Mouse (Mus musculus): ENCODE results near the gene Mad2l2.
"Not testable (repeated sequence)": the region's sequence is repeated elsewhere in the genome, so short reads cannot be mapped to it uniquely, and the experiment has no call there.

Mad2l2 gene

GRCm38 (mm10) chr4:148108565-148109100 lies 21.6 kb upstream of the Mad2l2 start:
- no peak for DNase-seq

GRCm38 (mm10) chr4:148109215-148109614 lies 21.0 kb upstream of the Mad2l2 start:
- DNase-seq, result no peak

GRCm38 (mm10) chr4:148112519-148112918 lies 17.7 kb upstream of the Mad2l2 start:
- no peak for DNase-seq

GRCm38 (mm10) chr4:148114758-148115391 lies 15.3 kb upstream of the Mad2l2 start:
- DNase-seq, result peak; percentile 75

GRCm38 (mm10) chr4:148115467-148115866 lies 14.7 kb upstream of the Mad2l2 start:
- no peak for DNase-seq

GRCm38 (mm10) chr4:148116657-148117056 lies 13.5 kb upstream of the Mad2l2 start:
- DNase-seq, result no peak

GRCm38 (mm10) chr4:148117392-148117791 lies 12.8 kb upstream of the Mad2l2 start:
- DNase-seq, result no peak

GRCm38 (mm10) chr4:148119578-148119977 lies 10.6 kb upstream of the Mad2l2 start:
- DNase-seq, result not testable (repeated sequence)

- no peak for DNase-seq
Observed at GRCm38 (mm10) chr4:148120555-148120954, 9.6 kb upstream of the Mad2l2 start.

GRCm38 (mm10) chr4:148121362-148121761 lies 8.8 kb upstream of the Mad2l2 start:
- no peak for DNase-seq

GRCm38 (mm10) chr4:148121982-148122693 lies 8.0 kb upstream of the Mad2l2 start:
- no peak for DNase-seq

GRCm38 (mm10) chr4:148122694-148123066 lies 7.5 kb upstream of the Mad2l2 start:
- DNase-seq, result no peak

- no peak for DNase-seq
Observed at GRCm38 (mm10) chr4:148128241-148128640, 1.9 kb upstream of the Mad2l2 start.

- no peak for DNase-seq
Observed at GRCm38 (mm10) chr4:148128672-148129071, 1.5 kb upstream of the Mad2l2 start.

- no peak for DNase-seq
Observed at GRCm38 (mm10) chr4:148130561-148131413, 603 bp downstream of the Mad2l2 start, which contains the start of gene Draxin. TSS of gene Draxin (minus strand) at chr4:148130698.

GRCm38 (mm10) chr4:148131497-148132081 lies 1.4 kb downstream of the Mad2l2 start:
- DNase-seq, result no peak

- DNase-seq, result no peak
Observed at GRCm38 (mm10) chr4:148134988-148135387, 4.8 kb downstream of the Mad2l2 start.

- no peak for DNase-seq
Observed at GRCm38 (mm10) chr4:148137503-148137902, 7.3 kb downstream of the Mad2l2 start.

- no peak for DNase-seq
Observed at GRCm38 (mm10) chr4:148139767-148140097, 9.5 kb downstream of the Mad2l2 start.

GRCm38 (mm10) chr4:148140098-148141011 lies 10.2 kb downstream of the Mad2l2 start:
- DNase-seq, result peak; percentile 94

- DNase-seq, result peak; percentile 7
Observed at GRCm38 (mm10) chr4:148143721-148144120, 13.5 kb downstream of the Mad2l2 start.

GRCm38 (mm10) chr4:148147714-148148113 lies 17.5 kb downstream of the Mad2l2 start:
- peak; percentile 26 for DNase-seq

Data from cerebellum, adult 11-12 months (tissue).